Mouse (Mus musculus) intestine, postnatal 0 days (tissue): ENCODE data around the gene Il34. TPM values are rescaled to one million over a fixed set of nuclear protein-coding genes. Genes with fewer than 3 reads are reported as not detected.

ENCODE experiments used
- ATAC-seq: fragments of 200-750 bp; cut with Nextera tagmentation; 2 replicates; pipeline ENCODE4 v1.8.0; 2017; ENCODE audit warnings: mild to moderate bottlenecking, moderate TSS enrichment, moderate library complexity
- H3K27ac ChIP-seq: fragments of 300-500 bp; sonication (generic); 2 replicates; pipeline ENCODE4 v1.5.1; 2014; ENCODE audit warnings: mild to moderate bottlenecking, low read depth, low read length, moderate library complexity
- H3K27me3 ChIP-seq: fragments of 300-500 bp; sonication (generic); replicated peaks from 2 replicates; pipeline ENCODE4 v1.6.1; 2014; ENCODE audit warnings: low read length, mixed read lengths; ENCODE audit not compliant: control insufficient read depth, insufficient read depth
- H3K36me3 ChIP-seq: fragments of 300-500 bp; sonication (generic); 2 replicates; pipeline ENCODE4 v1.6.1; 2014; ENCODE audit warnings: mild to moderate bottlenecking, moderate library complexity; ENCODE audit not compliant: control insufficient read depth, insufficient read depth
- H3K4me1 ChIP-seq: fragments of 300-500 bp; sonication (generic); replicated peaks from 2 replicates; pipeline ENCODE4 v1.6.1; 2014; ENCODE audit warnings: antibody characterized with exemption, low read length, mixed read lengths; ENCODE audit not compliant: control insufficient read depth, insufficient read depth
- H3K4me2 ChIP-seq: fragments of 300-500 bp; sonication (generic); replicated peaks from 2 replicates; pipeline ENCODE4 v1.6.1; 2014; ENCODE audit warnings: low read depth, mild to moderate bottlenecking, moderate library complexity
- H3K4me3 ChIP-seq: fragments of 300-500 bp; sonication (generic); 2 replicates; pipeline ENCODE4 v1.5.1; 2014; ENCODE audit warnings: low read depth, low read length
- H3K9ac ChIP-seq: fragments of 300-500 bp; sonication (generic); 2 replicates; pipeline ENCODE4 v1.6.1; 2014; ENCODE audit warnings: mild to moderate bottlenecking, low read depth, low read length
- H3K9me3 ChIP-seq: fragments of 300-500 bp; sonication (generic); 2 replicates; pipeline ENCODE4 v1.6.1; 2016; ENCODE audit warnings: mixed run types; ENCODE audit not compliant: control insufficient read depth
- CTCF ChIP-seq: sonication (generic); IDR thresholded peaks from 2 replicates; pipeline ENCODE4 v1.5.1; 2016; ENCODE audit warnings: low read depth, mild to moderate bottlenecking, control low read depth, antibody characterized with exemption, moderate library complexity
- WGBS: fragments of 180-500 bp; shearing (Covaris S2); extraction: QIAGEN DNeasy Blood & Tissue Kit; methylation state at CpG from one replicate; pipeline ENCODE4 v1.1.7; 2014; 5-methylcytosine and 5-hydroxymethylcytosine counted together
- polyA plus RNA-seq: library from polyadenylated mRNA; unstranded; fragments of >200 nt; fragmentation: Nextera tagmentation; extraction: Ambion mirVana; gene quantifications from 2 replicates; pipeline ENCODE4 v1.2.1, GENCODE M21; 2015

The Il34 gene
- polyA plus RNA-seq, 1 experiment from 2014 or later: 3.0 TPM

GRCm38 (mm10) chr8:110820257-110820656, 14.5 kb upstream of the Il34 start:
- WGBS: 89% methylated on average over 2 of the region's 2 CpGs
- Histone ChIP-seq H3K36me3 (peaks cover 98% of the 10 kb centered on the region), H3K27me3 (no peaks in the 10 kb centered on the region), H3K27ac (no peak overlapping the region), H3K9me3 (no peaks in the 10 kb centered on the region), H3K9ac (no peak overlapping the region), H3K4me1 (no peaks in the 10 kb centered on the region), H3K4me2 (no peak overlapping the region), H3K4me3 (no peak overlapping the region)
- ATAC-seq: no peak
- no peak for TF ChIP-seq CTCF

GRCm38 (mm10) chr8:110818593-110818992, 12.9 kb upstream of the Il34 start:
- Histone ChIP-seq H3K4me3 (no peak overlapping the region), H3K9ac (no peak overlapping the region), H3K4me2 (no peak overlapping the region), H3K4me1 (no peaks in the 10 kb centered on the region), H3K36me3 (peaks cover 99% of the 10 kb centered on the region), H3K27me3 (no peaks in the 10 kb centered on the region), H3K9me3 (no peaks in the 10 kb centered on the region), H3K27ac (no peak overlapping the region)
- peak; percentile 61 for TF ChIP-seq CTCF
- ATAC-seq: no peak
- WGBS: 79% methylated on average over 3 of the region's 3 CpGs

GRCm38 (mm10) chr8:110816990-110817389, 11.3 kb upstream of the Il34 start:
- peaks cover 98% of the 10 kb centered on the region for H3K36me3 ChIP-seq
- WGBS: 97% methylated on average over 1 of the region's 1 CpGs
- H3K9me3 ChIP-seq: no peaks in the 10 kb centered on the region
- H3K27me3 ChIP-seq: no peaks in the 10 kb centered on the region
- ATAC-seq: no peak
- no peak overlapping the region for H3K27ac ChIP-seq
- no peak overlapping the region for H3K4me3 ChIP-seq
- H3K4me1 ChIP-seq: no peaks in the 10 kb centered on the region
- no peak for TF ChIP-seq CTCF
- no peak overlapping the region for H3K4me2 ChIP-seq
- no peak overlapping the region for H3K9ac ChIP-seq

GRCm38 (mm10) chr8:110815308-110815707, 9.6 kb upstream of the Il34 start:
- H3K27me3 ChIP-seq: no peaks in the 10 kb centered on the region
- H3K36me3 ChIP-seq: peaks cover 99% of the 10 kb centered on the region
- H3K4me2 ChIP-seq: no peak overlapping the region
- no peak overlapping the region for H3K27ac ChIP-seq
- H3K9me3 ChIP-seq: no peaks in the 10 kb centered on the region
- H3K4me3 ChIP-seq: no peak overlapping the region
- no peak overlapping the region for H3K9ac ChIP-seq
- TF ChIP-seq CTCF: no peak
- no peaks in the 10 kb centered on the region for H3K4me1 ChIP-seq
- ATAC-seq: no peak
- 63% methylated on average over 3 of the region's 3 CpGs for WGBS

- H3K4me1 ChIP-seq: no peaks in the 10 kb centered on the region
- WGBS: 88% methylated on average over 7 of the region's 7 CpGs
- no peak overlapping the region for H3K27ac ChIP-seq
- no peaks in the 10 kb centered on the region for H3K27me3 ChIP-seq
- TF ChIP-seq CTCF: no peak
- ATAC-seq: no peak
- no peak overlapping the region for H3K4me3 ChIP-seq
- no peaks in the 10 kb centered on the region for H3K9me3 ChIP-seq
- H3K36me3 ChIP-seq: peaks cover 91% of the 10 kb centered on the region
- no peak overlapping the region for H3K4me2 ChIP-seq
- H3K9ac ChIP-seq: no peak overlapping the region
Measured at GRCm38 (mm10) chr8:110813081-110813812, 7.5 kb upstream of the Il34 start.

- no peak for ATAC-seq
- Histone ChIP-seq H3K27me3 (no peaks in the 10 kb centered on the region), H3K4me3 (no peak overlapping the region), H3K4me2 (no peak overlapping the region), H3K4me1 (no peaks in the 10 kb centered on the region), H3K36me3 (peaks cover 84% of the 10 kb centered on the region), H3K9ac (no peak overlapping the region), H3K27ac (no peak overlapping the region), H3K9me3 (no peaks in the 10 kb centered on the region)
- 92% methylated on average over 7 of the region's 7 CpGs for WGBS
- TF ChIP-seq CTCF: no peak
Measured at GRCm38 (mm10) chr8:110812349-110813080, 6.8 kb upstream of the Il34 start.
